Mouse (Mus musculus) forebrain, embryonic 15.5 days (tissue): ENCODE measurements around the gene Zfp553. TPM values are rescaled to one million over a fixed set of nuclear protein-coding genes. Genes with fewer than 3 reads are reported as not detected.

Source experiments
- ATAC-seq: fragments of 200-750 bp; cut with Nextera tagmentation; replicated peaks from 2 replicates; pipeline ENCODE4 v1.8.0; 2017; ENCODE audit warnings: mild to moderate bottlenecking, moderate TSS enrichment, moderate library complexity
- H3K27ac ChIP-seq: fragments of 300-500 bp; sonication (generic); replicated peaks from 2 replicates; pipeline ENCODE4 v1.5.1; 2015; ENCODE audit warnings: mild to moderate bottlenecking, inconsistent platforms
- H3K27me3 ChIP-seq: fragments of 300-500 bp; sonication (generic); 2 replicates; pipeline ENCODE4 v1.6.1; 2015; ENCODE audit warnings: inconsistent platforms
- H3K36me3 ChIP-seq: fragments of 300-500 bp; sonication (generic); 2 replicates; pipeline ENCODE4 v1.6.1; 2015; ENCODE audit warnings: mild to moderate bottlenecking, inconsistent platforms
- H3K4me1 ChIP-seq: fragments of 300-500 bp; sonication (generic); 2 replicates; pipeline ENCODE4 v1.6.1; 2015; ENCODE audit warnings: inconsistent platforms
- H3K4me2 ChIP-seq: fragments of 300-500 bp; sonication (generic); replicated peaks from 2 replicates; pipeline ENCODE4 v1.6.1; 2015; ENCODE audit warnings: mild to moderate bottlenecking, inconsistent platforms
- H3K4me3 ChIP-seq: fragments of 300-500 bp; sonication (generic); 2 replicates; pipeline ENCODE4 v1.5.1; 2015; ENCODE audit warnings: mild to moderate bottlenecking, inconsistent platforms
- H3K9ac ChIP-seq: fragments of 300-500 bp; sonication (generic); replicated peaks from 2 replicates; pipeline ENCODE4 v1.6.1; 2015; ENCODE audit warnings: mild to moderate bottlenecking, inconsistent platforms
- H3K9me3 ChIP-seq: fragments of 300-500 bp; sonication (generic); 2 replicates; pipeline ENCODE4 v1.6.1; 2016; ENCODE audit warnings: inconsistent platforms
- WGBS: fragments of 180-500 bp; shearing (Covaris S2); methylation state at CpG from one replicate; pipeline ENCODE4 v1.1.7; 2015; ENCODE audit warnings: mixed read lengths; 5-methylcytosine and 5-hydroxymethylcytosine counted together
- polyA plus RNA-seq: library from polyadenylated mRNA; unstranded; fragments of >200 nt; fragmentation: Nextera tagmentation; extraction: Ambion mirVana; gene quantifications from 2 replicates; pipeline ENCODE4 v1.2.1, GENCODE M21; 2015

Gene Zfp553
- polyA plus RNA-seq, 1 experiment from 2014 or later = 71.5 TPM

- no peaks in the 10 kb centered on the region for H3K36me3 ChIP-seq
- H3K4me1 ChIP-seq = peaks cover 11% of the 10 kb centered on the region
- H3K4me3 ChIP-seq = no peak overlapping the region
- H3K9ac ChIP-seq = no peak overlapping the region
- 34% methylated on average over 7 of the region's 7 CpGs for WGBS
- no peak overlapping the region for H3K4me2 ChIP-seq
- H3K27ac ChIP-seq = no peak overlapping the region
- no peaks in the 10 kb centered on the region for H3K27me3 ChIP-seq
- ATAC-seq = no peak
- H3K9me3 ChIP-seq = no peaks in the 10 kb centered on the region
These were observed 19.4 kb upstream of the Zfp553 start for GRCm38 (mm10) chr7:127213485-127213884.

GRCm38 (mm10) chr7:127213930-127214329 is 18.9 kb upstream of the Zfp553 start:
- H3K27me3 ChIP-seq = no peaks in the 10 kb centered on the region
- no peak overlapping the region for H3K27ac ChIP-seq
- WGBS = 58% methylated on average over 12 of the region's 12 CpGs
- no peaks in the 10 kb centered on the region for H3K36me3 ChIP-seq
- no peak overlapping the region for H3K4me3 ChIP-seq
- H3K9ac ChIP-seq = no peak overlapping the region
- H3K4me2 ChIP-seq = no peak overlapping the region
- no peak for ATAC-seq
- H3K4me1 ChIP-seq = peaks cover 11% of the 10 kb centered on the region
- no peaks in the 10 kb centered on the region for H3K9me3 ChIP-seq

- H3K27ac ChIP-seq = no peak overlapping the region
- peaks cover 7% of the 10 kb centered on the region for H3K4me1 ChIP-seq
- H3K27me3 ChIP-seq = no peaks in the 10 kb centered on the region
- H3K9ac ChIP-seq = no peak overlapping the region
- H3K4me2 ChIP-seq = no peak overlapping the region
- ATAC-seq = no peak
- no peak overlapping the region for H3K4me3 ChIP-seq
- H3K9me3 ChIP-seq = no peaks in the 10 kb centered on the region
- WGBS = 39% methylated on average over 21 of the region's 21 CpGs
- no peaks in the 10 kb centered on the region for H3K36me3 ChIP-seq
These were observed 18.3 kb upstream of the Zfp553 start for GRCm38 (mm10) chr7:127214521-127214920.

- Histone ChIP-seq H3K36me3 (no peaks in the 10 kb centered on the region), H3K27me3 (no peaks in the 10 kb centered on the region), H3K4me2 (peak overlapping the region; percentile 37), H3K4me1 (peaks cover 3% of the 10 kb centered on the region; the same call in 1 of the 2 replicates), H3K9me3 (no peaks in the 10 kb centered on the region), H3K9ac (no peak overlapping the region), H3K4me3 (peak overlapping the region; percentile 23), H3K27ac (no peak overlapping the region)
- 27% methylated on average over 33 of the region's 33 CpGs for WGBS
- 0 out of 2 replicates have a peak, but pooled peaks have one; percentile 29 for ATAC-seq
These were observed 17.6 kb upstream of the Zfp553 start for GRCm38 (mm10) chr7:127214981-127215871.

- Histone ChIP-seq H3K4me3 (no peak overlapping the region), H3K27ac (no peak overlapping the region), H3K9ac (no peak overlapping the region), H3K27me3 (no peaks in the 10 kb centered on the region), H3K4me1 (peaks cover 3% of the 10 kb centered on the region; the same call in 1 of the 2 replicates), H3K4me2 (no peak overlapping the region), H3K9me3 (no peaks in the 10 kb centered on the region), H3K36me3 (no peaks in the 10 kb centered on the region)
- ATAC-seq = no peak
- 82% methylated on average over 5 of the region's 5 CpGs for WGBS
These were observed 16.6 kb upstream of the Zfp553 start for GRCm38 (mm10) chr7:127216307-127216706.

GRCm38 (mm10) chr7:127217475-127217874 is 15.4 kb upstream of the Zfp553 start:
- no peak overlapping the region for H3K9ac ChIP-seq
- H3K27ac ChIP-seq = no peak overlapping the region
- H3K36me3 ChIP-seq = no peaks in the 10 kb centered on the region
- no peaks in the 10 kb centered on the region for H3K9me3 ChIP-seq
- 88% methylated on average over 6 of the region's 6 CpGs for WGBS
- H3K27me3 ChIP-seq = no peaks in the 10 kb centered on the region
- H3K4me3 ChIP-seq = no peak overlapping the region
- no peak for ATAC-seq
- H3K4me2 ChIP-seq = no peak overlapping the region
- H3K4me1 ChIP-seq = peaks cover 3% of the 10 kb centered on the region; the same call in 1 of the 2 replicates

- 85% methylated on average over 10 of the region's 10 CpGs for WGBS
- H3K27me3 ChIP-seq = no peaks in the 10 kb centered on the region
- peaks cover 3% of the 10 kb centered on the region; the same call in 1 of the 2 replicates for H3K4me1 ChIP-seq
- H3K27ac ChIP-seq = no peak overlapping the region
- H3K4me3 ChIP-seq = no peak overlapping the region
- no peak for ATAC-seq
- H3K36me3 ChIP-seq = no peaks in the 10 kb centered on the region
- H3K4me2 ChIP-seq = no peak overlapping the region
- no peak overlapping the region for H3K9ac ChIP-seq
- H3K9me3 ChIP-seq = no peaks in the 10 kb centered on the region
These were observed 14.8 kb upstream of the Zfp553 start for GRCm38 (mm10) chr7:127217901-127218642.

- Histone ChIP-seq H3K36me3 (no peaks in the 10 kb centered on the region), H3K4me3 (no peak overlapping the region), H3K4me2 (no peak overlapping the region), H3K27ac (no peak overlapping the region), H3K9ac (no peak overlapping the region), H3K9me3 (no peaks in the 10 kb centered on the region), H3K27me3 (no peaks in the 10 kb centered on the region), H3K4me1 (peaks cover 3% of the 10 kb centered on the region; the same call in 1 of the 2 replicates)
- no peak for ATAC-seq
- WGBS = 90% methylated on average over 4 of the region's 4 CpGs
These were observed 14.2 kb upstream of the Zfp553 start for GRCm38 (mm10) chr7:127218670-127219069.

GRCm38 (mm10) chr7:127220440-127220839 is 12.4 kb upstream of the Zfp553 start:
- H3K4me3 ChIP-seq = no peak overlapping the region
- H3K27ac ChIP-seq = no peak overlapping the region
- no peaks in the 10 kb centered on the region for H3K9me3 ChIP-seq
- H3K9ac ChIP-seq = no peak overlapping the region
- no peaks in the 10 kb centered on the region for H3K4me1 ChIP-seq
- no peak for ATAC-seq
- no peaks in the 10 kb centered on the region for H3K27me3 ChIP-seq
- H3K4me2 ChIP-seq = no peak overlapping the region
- WGBS = 87% methylated on average over 6 of the region's 6 CpGs
- no peaks in the 10 kb centered on the region for H3K36me3 ChIP-seq

GRCm38 (mm10) chr7:127223106-127223505 is 9.8 kb upstream of the Zfp553 start:
- Histone ChIP-seq H3K9ac (no peak overlapping the region), H3K9me3 (no peaks in the 10 kb centered on the region), H3K36me3 (no peaks in the 10 kb centered on the region), H3K4me1 (no peaks in the 10 kb centered on the region), H3K4me3 (no peak overlapping the region), H3K27me3 (no peaks in the 10 kb centered on the region), H3K4me2 (no peak overlapping the region), H3K27ac (no peak overlapping the region)
- WGBS = over 99% methylated on average over 3 of the region's 3 CpGs
- no peak for ATAC-seq

- Histone ChIP-seq H3K4me1 (no peaks in the 10 kb centered on the region), H3K9ac (no peak overlapping the region), H3K4me2 (no peak overlapping the region), H3K27ac (no peak overlapping the region), H3K9me3 (no peaks in the 10 kb centered on the region), H3K27me3 (no peaks in the 10 kb centered on the region), H3K36me3 (no peaks in the 10 kb centered on the region), H3K4me3 (no peak overlapping the region)
- WGBS = 86% methylated on average over 6 of the region's 6 CpGs
- no peak for ATAC-seq
These were observed 9.1 kb upstream of the Zfp553 start for GRCm38 (mm10) chr7:127223515-127224478.
